Mouse (Mus musculus) MEL (cell line): Measurements from ENCODE around the gene Tax1bp1. TPM values are rescaled to one million over a fixed set of nuclear protein-coding genes. Genes with fewer than 3 reads are reported as not detected.
A peak's percentile ranks its signal among the peaks of the same experiment; 100 is the strongest.

ENCODE experiments used
- DNase-seq: peaks from one replicate; pipeline ENCODE4 v3.0.0; 2011; ENCODE audit warnings: low read depth, low spot score
- H3K27ac ChIP-seq: 2 replicates; pipeline ENCODE4 v1.5.1; 2012; ENCODE audit warnings: low read depth, mild to moderate bottlenecking, control low read depth, low read length, moderate library complexity; ENCODE audit not compliant: control insufficient read depth
- H3K27me3 ChIP-seq, 2 experiments: fragments of 150-350 bp in 1 of 2; sonication (generic) in 1 of 2; 2 replicates each; pipeline ENCODE4 v1.6.1; 2012; ENCODE audit warnings: low read length in 2 of 2, mild to moderate bottlenecking in 2 of 2, improper control_type of control experiment in 1 of 2, moderate library complexity in 1 of 2; ENCODE audit not compliant: insufficient read depth in 2 of 2, control insufficient read depth in 1 of 2
- H3K36me3 ChIP-seq, 2 experiments: 2 replicates each; pipeline ENCODE4 v1.6.1; 2012 to 2014; ENCODE audit warnings: low read length in 2 of 2, improper control_type of control experiment in 1 of 2, inconsistent platforms in 1 of 2, mild to moderate bottlenecking in 1 of 2; ENCODE audit not compliant: insufficient read depth in 2 of 2, control insufficient read depth in 1 of 2
- H3K4me1 ChIP-seq, 2 experiments: fragments of 150-350 bp in 1 of 2; sonication (generic) in 1 of 2; 2 replicates each; pipeline ENCODE4 v1.6.1; 2012; ENCODE audit warnings: low read length in 2 of 2, improper control_type of control experiment in 1 of 2, mild to moderate bottlenecking in 1 of 2; ENCODE audit not compliant: insufficient read depth in 2 of 2, control insufficient read depth in 1 of 2
- H3K4me3 ChIP-seq, 2 experiments: fragments of 150-350 bp in 1 of 2; sonication (generic) in 1 of 2; 2 replicates each; pipeline ENCODE4 v1.5.1; 2012; ENCODE audit warnings: low read depth in 2 of 2, low read length in 2 of 2, mild to moderate bottlenecking in 2 of 2, moderate library complexity in 2 of 2, control low read depth in 1 of 2, improper control_type of control experiment in 1 of 2; ENCODE audit not compliant: control insufficient read depth in 1 of 2, insufficient read depth in 1 of 2
- H3K79me2 ChIP-seq: 2 replicates; pipeline ENCODE4 v1.6.1; 2012; ENCODE audit warnings: mild to moderate bottlenecking, low read length, moderate library complexity; ENCODE audit not compliant: control insufficient read depth, poor library complexity, insufficient read depth
- H3K9ac ChIP-seq: 2 replicates; pipeline ENCODE4 v1.6.1; 2012; ENCODE audit warnings: low read depth, mild to moderate bottlenecking, control low read depth, low read length, moderate library complexity; ENCODE audit not compliant: control insufficient read depth, poor library complexity, severe bottlenecking
- H3K9me3 ChIP-seq: fragments of 150-350 bp; sonication (generic); replicated peaks from 2 replicates; pipeline ENCODE4 v1.6.1; 2012; ENCODE audit warnings: mild to moderate bottlenecking, low read length, improper control_type of control experiment, moderate library complexity; ENCODE audit not compliant: insufficient read depth
- BHLHE40 ChIP-seq: IDR thresholded peaks from 2 replicates; pipeline ENCODE4 v1.6.1; 2012; ENCODE audit warnings: low read depth, mild to moderate bottlenecking, inconsistent platforms, low read length, improper control_type of control experiment, borderline replicate concordance
- CTCF ChIP-seq, 3 experiments: IDR thresholded peaks in 2 of 3; conservative IDR thresholded peaks in 1 of 3; 2 replicates each; pipeline ENCODE4 v1.5.1; 2011 to 2012; ENCODE audit warnings: low read length in 3 of 3, low read depth in 2 of 3, mild to moderate bottlenecking in 2 of 3, improper control_type of control experiment in 1 of 3, inconsistent platforms in 1 of 3, mixed read lengths in 1 of 3, moderate library complexity in 1 of 3; ENCODE audit not compliant: control insufficient read depth in 1 of 3, insufficient read depth in 1 of 3, poor library complexity in 1 of 3, severe bottlenecking in 1 of 3
- ELF1 ChIP-seq: IDR thresholded peaks from 2 replicates; pipeline ENCODE4 v1.6.1; 2014; ENCODE audit warnings: low read depth, mild to moderate bottlenecking, inconsistent platforms, low read length, improper control_type of control experiment, moderate library complexity
- EP300 ChIP-seq, 2 experiments: IDR thresholded peaks; 2 replicates each; pipeline ENCODE4 v1.6.1; 2011; ENCODE audit warnings: improper control_type of control experiment in 2 of 2, low read length in 2 of 2, low read depth in 1 of 2, mild to moderate bottlenecking in 1 of 2
- ETS1 ChIP-seq: IDR thresholded peaks from 2 replicates; pipeline ENCODE4 v1.6.1; 2012; ENCODE audit warnings: low read depth, mild to moderate bottlenecking, inconsistent platforms, low read length, improper control_type of control experiment, moderate library complexity
- GATA1 ChIP-seq: IDR thresholded peaks from 2 replicates; pipeline ENCODE4 v1.6.1; 2011; ENCODE audit warnings: low read depth, low read length, improper control_type of control experiment
- HCFC1 ChIP-seq: IDR thresholded peaks from 2 replicates; pipeline ENCODE4 v1.6.1; 2012; ENCODE audit warnings: low read depth, mild to moderate bottlenecking, inconsistent platforms, low read length, improper control_type of control experiment, moderate library complexity
- JUND ChIP-seq: IDR thresholded peaks from 2 replicates; pipeline ENCODE4 v1.6.1; 2011; ENCODE audit warnings: low read depth, mild to moderate bottlenecking, improper control_type of control experiment, low read length
- KAT2A ChIP-seq: conservative IDR thresholded peaks from 2 replicates; pipeline ENCODE4 v1.6.1; 2012; ENCODE audit warnings: low read depth, low read length, improper control_type of control experiment, inconsistent platforms
- MAX ChIP-seq: IDR thresholded peaks from 2 replicates; pipeline ENCODE4 v1.6.1; 2011; ENCODE audit warnings: low read length, improper control_type of control experiment
- MAZ ChIP-seq: IDR thresholded peaks from 2 replicates; pipeline ENCODE4 v1.6.1; 2012; ENCODE audit warnings: low read depth, mild to moderate bottlenecking, inconsistent platforms, low read length, improper control_type of control experiment
- MYC ChIP-seq: IDR thresholded peaks from 2 replicates; pipeline ENCODE4 v1.6.1; 2011; ENCODE audit warnings: low read depth, mild to moderate bottlenecking, low read length, improper control_type of control experiment, moderate library complexity
- NELFE ChIP-seq: IDR thresholded peaks from 2 replicates; pipeline ENCODE4 v1.6.1; 2011; ENCODE audit warnings: low read depth, low read length, improper control_type of control experiment
- NRF1 ChIP-seq: IDR thresholded peaks from 2 replicates; pipeline ENCODE4 v1.6.1; 2014; ENCODE audit warnings: low read depth, mild to moderate bottlenecking, inconsistent platforms, low read length, improper control_type of control experiment, moderate library complexity; ENCODE audit not compliant: poor library complexity, insufficient read depth, severe bottlenecking
- POLR2A ChIP-seq, 2 experiments: IDR thresholded peaks; 2 replicates each; pipeline ENCODE4 v1.6.1; 2011 to 2012; ENCODE audit warnings: low read length in 2 of 2, mild to moderate bottlenecking in 2 of 2, control low read depth in 1 of 2, improper control_type of control experiment in 1 of 2, low read depth in 1 of 2, moderate library complexity in 1 of 2; ENCODE audit not compliant: control insufficient read depth in 1 of 2, insufficient read depth in 1 of 2, poor library complexity in 1 of 2
- POLR2AphosphoS5 ChIP-seq: IDR thresholded peaks from 2 replicates; pipeline ENCODE4 v1.6.1; 2012; ENCODE audit warnings: low read depth, borderline replicate concordance, mild to moderate bottlenecking, inconsistent platforms, low read length, moderate library complexity, mixed read lengths
- RAD21 ChIP-seq: IDR thresholded peaks from 2 replicates; pipeline ENCODE4 v1.6.1; 2011; ENCODE audit warnings: mild to moderate bottlenecking, low read depth, low read length, improper control_type of control experiment
- RCOR1 ChIP-seq: IDR thresholded peaks from 2 replicates; pipeline ENCODE4 v1.6.1; 2012; ENCODE audit warnings: low read depth, mild to moderate bottlenecking, inconsistent platforms, low read length, improper control_type of control experiment
- SMC3 ChIP-seq: IDR thresholded peaks from 2 replicates; pipeline ENCODE4 v1.6.1; 2011; ENCODE audit warnings: low read depth, low read length, improper control_type of control experiment
- TCF12 ChIP-seq: IDR thresholded peaks from 2 replicates; pipeline ENCODE4 v1.6.1; 2014; ENCODE audit warnings: low read depth, mild to moderate bottlenecking, inconsistent platforms, low read length, improper control_type of control experiment, moderate library complexity
- ZKSCAN1 ChIP-seq: IDR thresholded peaks from 2 replicates; pipeline ENCODE4 v1.6.1; 2012; ENCODE audit warnings: low read depth, mild to moderate bottlenecking, inconsistent platforms, low read length, improper control_type of control experiment, moderate library complexity
- ZMIZ1 ChIP-seq: IDR thresholded peaks from 2 replicates; pipeline ENCODE4 v1.6.1; 2012; ENCODE audit warnings: low read depth, mild to moderate bottlenecking, inconsistent platforms, low read length, improper control_type of control experiment, moderate library complexity
- polyA plus RNA-seq, 2 experiments: library from polyadenylated mRNA; stranded (reverse) in 1 of 2; unstranded in 1 of 2; fragments of >175 nt in 1 of 2; fragments of >200 nt in 1 of 2; gene quantifications; 2 replicates each; pipeline versions ENCODE4 v1.2.1 to v1.2.4; 2012; ENCODE audit warnings: low replicate concordance in 2 of 2, low read depth in 1 of 2; ENCODE audit not compliant: insufficient read length in 2 of 2, insufficient read depth in 1 of 2, missing spikeins in 1 of 2
- total RNA-seq: library from RNA; depleted of rRNA; stranded (reverse); fragments of 300-350 nt; gene quantifications from 2 replicates; pipeline ENCODE4 v1.2.3, GENCODE M21; 2012

Tax1bp1 gene
- total and polyA plus RNA-seq, 3 experiments = 39.8 to 45.6 TPM; not detected in 1

- Histone ChIP-seq H3K9ac (no peak overlapping the region), H3K36me3 (no peaks in the 10 kb centered on the region), H3K9me3 (no peaks in the 10 kb centered on the region), H3K79me2 (no peaks in the 10 kb centered on the region), H3K4me3 (no peak overlapping the region), H3K27me3 (peaks cover 2 to 7% of the 10 kb centered on the region in 2 experiments; a peak in 3 of 4 replicates), H3K27ac (no peak overlapping the region), H3K4me1 (peaks cover 0 to 3% of the 10 kb centered on the region in 2 experiments; a peak in 1 of 4 replicates)
- TF ChIP-seq SMC3 = no peak
- TF ChIP-seq BHLHE40 = no peak
- TF ChIP-seq RAD21 = no peak
- TF ChIP-seq POLR2AphosphoS5 = no peak
- TF ChIP-seq NELFE = no peak
- TF ChIP-seq ZKSCAN1 = no peak
- no peak for TF ChIP-seq NRF1
- no peak for TF ChIP-seq HCFC1
- no peak for TF ChIP-seq EP300 (IDR thresholded peaks at IDR 0.05; ENCODE audit: low read depth in 1 of 2, low read length in 2 of 2)
- no peak for TF ChIP-seq POLR2A (IDR thresholded peaks at IDR 0.05; ENCODE audit: control insufficient read depth in 1 of 2, insufficient read depth in 1 of 2, low read depth in 1 of 2, low read length in 2 of 2, poor library complexity in 1 of 2)
- no peak for TF ChIP-seq KAT2A
- no peak for TF ChIP-seq MAZ
- no peak for TF ChIP-seq RCOR1
- DNase-seq = peak; percentile 30
These were observed 21.0 kb upstream of the Tax1bp1 start for GRCm38 (mm10) chr6:52692451-52693063.

- Histone ChIP-seq H3K4me1 (peaks cover 3 to 11% of the 10 kb centered on the region in 2 experiments), H3K79me2 (no peaks in the 10 kb centered on the region), H3K4me3 (peak overlapping the region; percentile 32 to 42), H3K9me3 (no peaks in the 10 kb centered on the region), H3K36me3 (peaks cover 0 to 11% of the 10 kb centered on the region in 2 experiments; a peak in 2 of 4 replicates), H3K27me3 (peaks cover 0 to 1% of the 10 kb centered on the region in 2 experiments; a peak in 1 of 4 replicates), H3K27ac (no peak overlapping the region), H3K9ac (peak overlapping the region; percentile 24)
- TF ChIP-seq MYC (no peak), JUND (no peak), TCF12 (0 out of 2 replicates have a peak, but pooled peaks have one; percentile 17), ELF1 (no peak), BHLHE40 (no peak), ZMIZ1 (no peak), GATA1 (no peak), CTCF (IDR thresholded peaks at IDR 0.05 in 2 of 3, conservative IDR thresholded peaks at IDR 0.05 in 1 of 3; ENCODE audit: control insufficient read depth in 1 of 3, insufficient read depth in 1 of 3, low read depth in 2 of 3, low read length in 3 of 3, poor library complexity in 1 of 3, severe bottlenecking in 1 of 3) (no peak), MAX (no peak), EP300 (IDR thresholded peaks at IDR 0.05; ENCODE audit: low read depth in 1 of 2, low read length in 2 of 2) (peak; percentile 56 to 61; a peak in 3 of 4 replicates), HCFC1 (no peak), ETS1 (no peak)
- peak; percentile 45 for DNase-seq
These were observed 15.5 kb upstream of the Tax1bp1 start for GRCm38 (mm10) chr6:52697964-52698535.
